Mouse (Mus musculus) CH12F3 (cell line): ENCODE data around the gene Ndc80.
"Not testable (repeated sequence)": the region's sequence is repeated elsewhere in the genome, so short reads cannot be mapped to it uniquely, and the experiment has no call there.

Source experiments
- in situ Hi-C: fragments of 300-500 bp; cut with MboI; formaldehyde crosslinking; loops from 2 replicates; pipeline ENCODE4 v1.14.3; 2020; ENCODE audit warnings: low sequenced_read_pairs

The Ndc80 gene

GRCm38 (mm10) chr17:71479381-71479901 is 47.2 kb downstream of the Ndc80 start:
- in situ Hi-C loops, result no loop called here

DNA sequence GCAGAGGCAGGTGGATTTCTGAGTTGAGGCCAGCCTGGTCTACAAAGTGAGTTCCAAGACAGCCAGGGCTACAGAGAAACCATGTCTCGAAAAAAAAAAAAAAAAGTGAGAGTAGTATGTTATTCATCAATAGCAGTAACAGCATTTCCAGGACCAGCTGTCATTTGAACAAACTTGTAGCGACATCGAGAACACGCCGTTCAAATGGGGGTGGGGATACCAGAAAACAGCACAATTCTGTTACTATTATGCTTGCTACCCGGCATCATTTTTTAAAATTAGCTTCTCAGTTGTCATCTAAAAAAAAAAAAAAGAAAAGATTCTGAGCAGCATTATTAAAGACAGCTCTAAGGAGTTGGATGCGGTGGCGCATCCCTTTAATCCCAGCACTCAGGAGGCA is 49.2 kb downstream of the Ndc80 start:
- in situ Hi-C loops, result no loop called here

GRCm38 (mm10) chr17:71476346-71477020 is 50.2 kb downstream of the Ndc80 start:
- in situ Hi-C loops, result no loop called here

- in situ Hi-C loops, result no loop called here
Measured at GRCm38 (mm10) chr17:71475705-71476089, 51.0 kb downstream of the Ndc80 start.

GRCm38 (mm10) chr17:71474762-71475704 is 51.6 kb downstream of the Ndc80 start, which contains the start of gene Smchd1:
Smchd1 (minus strand) TSS chr17:71475343.
- in situ Hi-C loops, result no loop called here

- in situ Hi-C loops, result no loop called here
Measured at GRCm38 (mm10) chr17:71474128-71474527, 52.5 kb downstream of the Ndc80 start.

DNA sequence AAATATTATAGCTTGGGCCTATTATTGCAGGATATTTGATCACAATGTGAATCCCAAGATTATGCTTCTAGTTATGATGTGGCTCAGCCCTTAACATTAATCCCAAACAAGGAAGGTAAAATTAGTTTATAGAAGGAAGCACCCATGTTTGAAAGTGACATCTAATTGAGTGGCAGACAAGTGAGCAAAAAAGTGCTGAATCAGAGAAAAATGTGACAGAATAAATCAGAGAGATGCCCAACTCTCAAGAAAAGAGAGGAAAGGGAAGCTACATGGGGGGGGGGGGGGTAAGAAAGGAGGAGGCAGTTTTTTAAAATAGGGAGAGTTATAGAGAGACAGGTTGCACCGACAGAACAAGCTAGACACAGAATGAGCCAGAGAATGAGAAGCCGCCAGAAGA is 55.4 kb downstream of the Ndc80 start:
- in situ Hi-C loops, result no loop called here

DNA sequence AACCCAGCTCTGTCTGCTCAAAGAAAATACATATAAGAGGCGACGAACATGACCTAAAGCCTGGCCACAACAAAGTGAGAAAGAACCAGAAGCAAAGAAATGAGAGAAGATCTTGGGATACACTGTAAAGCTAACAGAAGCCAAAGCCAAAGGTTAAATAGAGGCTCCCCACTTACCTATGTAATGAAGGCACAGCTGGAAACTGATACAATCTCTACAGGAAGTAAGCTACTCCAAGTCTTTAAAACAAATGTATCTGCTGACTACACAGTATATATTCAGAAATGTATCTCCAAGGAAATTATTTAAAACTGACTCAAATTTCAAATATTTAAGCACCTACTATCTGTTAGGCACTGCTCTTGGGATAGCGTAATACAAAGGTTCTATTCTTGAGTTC is 66.3 kb downstream of the Ndc80 start:
- in situ Hi-C loops, result no loop called here

DNA sequence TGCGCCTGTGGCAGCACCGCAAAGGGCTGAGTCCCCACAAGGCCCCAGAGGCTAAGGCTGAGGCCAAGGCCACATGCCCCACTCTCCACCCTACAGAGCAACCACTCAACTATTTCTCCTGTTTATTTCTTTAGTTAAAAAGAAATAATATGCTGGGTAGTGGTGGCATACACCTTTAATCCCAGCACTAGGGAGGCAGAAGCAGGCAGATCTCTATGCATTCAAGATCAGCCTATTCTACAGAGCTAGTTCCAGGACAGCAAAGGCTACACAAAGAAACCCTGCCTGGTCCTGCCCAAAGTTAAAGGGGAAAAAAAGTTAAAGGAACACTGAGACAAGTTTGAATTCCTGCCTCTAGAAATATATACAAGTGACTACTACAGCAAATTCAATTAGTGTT is 66.8 kb downstream of the Ndc80 start, which contains the start of gene Gm4707:
Gene Gm4707 (minus strand): TSS at position 101 of the 400 bp plus-strand sequence.
- in situ Hi-C loops, result no loop called here

DNA sequence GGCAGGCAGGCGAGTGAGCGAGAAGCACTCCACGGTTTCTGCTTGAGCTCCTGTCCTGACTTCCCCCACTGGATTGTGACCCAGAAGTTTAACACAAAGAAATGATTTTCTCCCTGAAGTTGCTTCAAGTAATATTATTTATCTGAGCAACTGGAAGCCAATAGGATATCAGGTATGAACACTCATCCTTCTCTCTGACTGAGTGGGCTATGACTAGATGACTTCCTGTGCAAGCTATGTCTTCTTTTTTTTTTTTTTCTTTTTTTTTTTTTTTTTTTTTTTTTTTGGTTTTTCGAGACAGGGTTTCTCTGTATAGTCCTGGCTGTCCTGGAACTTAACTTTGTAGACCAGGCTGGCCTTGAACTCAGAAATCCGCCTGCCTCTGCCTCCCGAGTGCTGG is 69.3 kb downstream of the Ndc80 start:
- in situ Hi-C loops, result not testable (repeated sequence)
